Mouse (Mus musculus) liver, embryonic 14.5 days (tissue): Measurements from ENCODE around the gene Ctnna2.

Experiments
- CTCF ChIP-seq: IDR thresholded peaks from 2 replicates; pipeline ENCODE4 v1.5.1; 2016; ENCODE audit warnings: antibody characterized with exemption, low read depth, control low read depth
- EP300 ChIP-seq: IDR thresholded peaks from 2 replicates; pipeline ENCODE4 v1.6.1; 2016; ENCODE audit warnings: antibody characterized with exemption, low read depth

DNA sequence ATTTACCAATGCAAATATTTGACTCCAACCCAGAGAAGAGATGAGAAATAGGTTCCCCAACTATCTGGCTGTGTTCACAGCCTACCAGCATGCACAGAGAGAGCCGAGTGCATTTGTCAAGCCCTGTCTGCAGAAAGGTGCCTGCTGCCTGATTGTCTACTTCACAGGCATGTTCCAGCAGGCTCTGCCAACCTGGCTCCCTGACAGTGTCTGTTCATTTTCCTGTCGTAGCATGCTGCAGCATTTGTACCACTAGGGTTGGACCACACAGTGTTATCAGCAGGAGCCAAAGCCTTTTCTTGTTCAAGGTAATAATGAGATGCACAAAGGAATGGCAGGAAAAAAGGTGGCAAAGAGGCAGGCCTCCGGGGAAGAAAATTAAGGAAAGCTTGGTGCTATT lies 1001.7 kb downstream of the Ctnna2 start:
- TF ChIP-seq CTCF (no peak), EP300 (no peak)
